Mouse (Mus musculus) small intestine, adult 2 months (tissue): Measurements from ENCODE around the gene Madcam1. TPM values are rescaled to one million over a fixed set of nuclear protein-coding genes. Genes with fewer than 3 reads are reported as not detected.

Experiments
- H3K27ac ChIP-seq: fragments of 200-500 bp; 2 replicates; pipeline ENCODE4 v1.5.1; 2012; ENCODE audit warnings: low read depth, low read length, control low read depth, inconsistent platforms; ENCODE audit not compliant: insufficient read depth
- H3K27me3 ChIP-seq: fragments of 200-500 bp; 2 replicates; pipeline ENCODE4 v1.6.1; 2012; ENCODE audit warnings: mild to moderate bottlenecking, moderate library complexity, low read length, inconsistent platforms; ENCODE audit not compliant: control insufficient read depth, insufficient read depth
- H3K36me3 ChIP-seq: fragments of 200-500 bp; 2 replicates; pipeline ENCODE4 v1.6.1; 2012; ENCODE audit warnings: mild to moderate bottlenecking, low read length, control low read depth, inconsistent platforms; ENCODE audit not compliant: control insufficient read depth, insufficient read depth
- H3K4me1 ChIP-seq: fragments of 200-500 bp; 2 replicates; pipeline ENCODE4 v1.6.1; 2012; ENCODE audit warnings: low read length, inconsistent platforms, mixed read lengths; ENCODE audit not compliant: control insufficient read depth, insufficient read depth, insufficient read length
- H3K4me3 ChIP-seq: fragments of 200-500 bp; 2 replicates; pipeline ENCODE4 v1.5.1; 2012; ENCODE audit warnings: low read depth, mild to moderate bottlenecking, control low read depth, inconsistent platforms, low read length, moderate library complexity
- CTCF ChIP-seq: fragments of 200-500 bp; IDR thresholded peaks from 2 replicates; pipeline ENCODE4 v1.5.1; 2012; ENCODE audit warnings: low read depth, mild to moderate bottlenecking, control low read depth, inconsistent platforms, low read length, moderate library complexity, mixed read lengths; ENCODE audit not compliant: insufficient replicate concordance, insufficient read length; ENCODE audit errors: extremely low read depth
- POLR2A ChIP-seq: fragments of 200-500 bp; IDR thresholded peaks from 2 replicates; pipeline ENCODE4 v1.6.1; 2012; ENCODE audit warnings: low read depth, mild to moderate bottlenecking, control low read depth, inconsistent platforms, low read length, moderate library complexity
- WGBS: fragments of 180-500 bp; shearing (Covaris S2); methylation state at CpG from one replicate; pipeline ENCODE4 v1.1.7; 2018; 5-methylcytosine and 5-hydroxymethylcytosine counted together
- polyA plus RNA-seq: library from polyadenylated mRNA; depleted of rRNA; stranded (reverse); fragments of >200 nt; gene quantifications from 2 replicates; pipeline ENCODE4 v1.2.3, GENCODE M21; 2012

The Madcam1 gene
- polyA plus RNA-seq, 1 experiment, result 20.7 TPM

DNA sequence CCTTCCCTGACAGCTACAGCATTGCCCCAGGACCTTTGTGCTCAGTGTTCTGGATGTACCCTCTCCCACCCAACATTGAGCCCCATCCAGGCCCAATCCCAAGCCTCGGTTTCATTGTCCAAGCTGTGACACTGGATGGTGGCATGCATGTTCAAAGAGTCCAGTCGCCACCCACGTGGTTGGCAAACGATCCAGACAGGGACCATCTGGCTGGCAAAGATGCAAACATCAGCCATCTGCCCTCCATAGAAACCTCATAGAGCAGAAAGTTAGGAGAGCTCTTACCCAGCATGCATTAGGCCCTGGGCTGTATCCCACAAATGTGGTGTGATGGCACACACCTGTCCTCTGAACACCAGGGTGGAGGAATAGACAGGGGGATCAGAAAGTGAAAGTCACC, 32.9 kb upstream of the Madcam1 start:
- no peak overlapping the region for H3K27ac ChIP-seq
- TF ChIP-seq POLR2A, result no peak
- TF ChIP-seq CTCF, result no peak
- H3K4me1 ChIP-seq, result no peaks in the 10 kb centered on the region
- no peaks in the 10 kb centered on the region for H3K36me3 ChIP-seq
- no peak overlapping the region for H3K4me3 ChIP-seq
- WGBS, result 71% methylated on average over 4 of the region's 4 CpGs
- no peaks in the 10 kb centered on the region for H3K27me3 ChIP-seq

DNA sequence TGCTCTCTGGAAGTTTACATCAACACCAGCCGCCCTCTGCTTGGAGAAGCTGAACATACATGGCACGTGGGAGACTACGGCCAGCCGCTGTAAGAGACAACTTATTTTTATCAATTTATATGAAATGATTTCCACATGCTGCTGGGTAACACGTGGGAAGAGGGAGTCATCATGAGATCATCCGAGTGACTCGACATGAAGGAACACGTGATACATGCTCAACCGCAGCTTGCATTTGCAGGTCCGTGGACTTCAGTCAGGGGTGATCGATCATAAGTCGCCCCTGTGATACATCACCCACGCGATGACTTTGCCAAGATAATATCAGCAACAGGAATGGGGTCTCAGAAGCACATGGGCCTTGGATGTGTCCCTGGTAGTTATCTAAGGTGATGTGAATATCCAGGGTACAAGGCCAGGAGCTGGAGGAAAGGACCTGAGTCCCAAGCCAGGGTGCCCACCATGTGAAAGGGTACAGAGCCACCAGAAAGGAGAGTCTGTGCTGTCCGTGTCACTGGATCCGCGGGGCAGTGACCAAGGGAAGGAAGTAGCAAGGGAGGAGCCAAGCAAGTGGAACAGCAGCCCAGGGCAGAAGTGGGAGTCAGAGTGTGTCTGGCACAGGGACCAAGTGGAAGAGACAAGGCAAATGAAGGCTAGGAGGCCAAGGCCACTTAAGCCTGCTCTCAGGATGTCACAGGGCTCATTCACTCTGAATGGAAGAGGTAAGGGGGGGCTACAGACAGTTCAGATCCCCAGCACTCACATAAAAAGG, 31.2 kb upstream of the Madcam1 start:
- no peak overlapping the region for H3K4me3 ChIP-seq
- no peaks in the 10 kb centered on the region for H3K4me1 ChIP-seq
- H3K27me3 ChIP-seq, result peaks cover 14% of the 10 kb centered on the region
- TF ChIP-seq POLR2A (no peak), CTCF (no peak)
- no peak overlapping the region for H3K27ac ChIP-seq
- H3K36me3 ChIP-seq, result no peaks in the 10 kb centered on the region
- 75% methylated on average over 17 of the region's 17 CpGs for WGBS

DNA sequence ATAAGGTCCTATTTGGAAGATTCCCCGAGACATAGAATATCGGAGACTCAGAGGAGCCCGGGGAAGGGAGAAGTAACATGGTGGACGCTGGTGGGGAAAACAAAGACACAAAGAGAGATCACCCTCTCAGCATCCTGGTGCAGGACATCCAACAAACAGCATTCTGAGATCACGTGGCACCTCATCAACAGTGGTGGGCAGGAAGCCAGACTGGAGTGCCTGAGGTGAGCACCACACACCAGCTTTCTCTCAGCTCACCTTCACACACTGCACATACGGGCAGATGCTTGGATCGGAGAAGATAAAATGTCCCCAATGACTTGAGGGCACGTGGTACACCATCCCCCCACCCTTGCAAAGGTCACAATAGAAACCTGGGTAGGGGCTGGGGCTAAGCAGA, 28.1 kb upstream of the Madcam1 start:
- H3K4me3 ChIP-seq, result no peak overlapping the region
- no peaks in the 10 kb centered on the region for H3K4me1 ChIP-seq

DNA sequence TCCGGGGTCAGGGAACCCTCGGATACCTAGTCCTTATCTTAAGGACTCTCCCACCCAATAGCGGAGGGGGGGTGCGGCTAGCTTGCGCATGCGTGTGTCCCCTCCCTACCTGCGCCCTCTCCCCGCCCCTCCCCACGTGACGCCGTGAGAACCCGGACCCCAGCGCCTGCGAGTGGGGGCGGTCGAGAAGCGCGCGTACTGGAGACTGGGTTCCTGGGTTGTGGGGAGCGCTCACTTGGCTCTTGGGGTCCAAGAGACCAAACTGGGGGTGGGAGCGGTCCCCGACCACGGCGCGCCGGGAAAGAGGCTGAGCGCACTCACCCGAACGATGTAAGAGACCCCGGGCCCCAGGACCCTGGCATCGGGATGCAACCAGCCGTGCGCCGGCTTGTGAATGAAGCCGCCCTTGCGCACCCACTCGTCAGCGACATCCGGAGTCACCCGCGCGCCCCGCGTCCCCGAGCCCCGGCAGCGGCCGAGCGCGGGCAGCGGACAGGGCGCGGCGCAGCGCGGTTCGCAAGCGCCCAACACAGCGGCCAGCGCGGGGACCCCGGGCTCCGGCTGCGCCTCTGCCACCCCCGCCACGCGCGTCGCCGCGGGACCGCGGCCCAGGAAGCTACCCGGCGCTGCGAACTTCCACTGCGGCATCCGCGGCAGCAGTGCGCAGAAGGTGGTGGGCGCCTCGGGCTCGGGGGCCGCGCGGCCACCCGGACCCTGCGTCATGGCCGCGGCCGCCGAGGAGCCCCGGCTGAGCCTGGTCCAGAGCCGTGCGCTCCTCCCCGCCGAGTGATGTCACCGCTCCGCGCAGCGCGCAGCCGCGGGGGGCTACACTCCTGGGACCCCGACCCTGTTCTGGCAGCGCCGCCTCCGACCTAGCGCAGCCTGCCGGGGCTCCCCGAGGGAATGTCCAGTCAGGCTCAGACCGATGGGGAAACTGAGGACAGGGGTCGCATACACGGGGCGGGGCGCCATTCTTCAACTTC, 26.9 kb upstream of the Madcam1 start, which contains the start of gene Shc2:
Gene Shc2, minus strand, starts transcription at position 791 of the 983 bp plus-strand sequence.
- 2% methylated on average over 116 of the region's 116 CpGs for WGBS
- Histone ChIP-seq H3K27me3 (peaks cover 30% of the 10 kb centered on the region), H3K4me1 (no peaks in the 10 kb centered on the region), H3K27ac (no peak within 1 kb of the TSS), H3K4me3 (peak within 1 kb of the TSS; percentile 55), H3K36me3 (no peaks in the 10 kb centered on the region)
- TF ChIP-seq POLR2A (no peak), CTCF (no peak)

More for the DNA sequence above, 28.1 kb upstream of the Madcam1 start:
- TF ChIP-seq POLR2A, result no peak
- no peak for TF ChIP-seq CTCF
- H3K27me3 ChIP-seq, result peaks cover 30% of the 10 kb centered on the region
- WGBS, result 79% methylated on average over 8 of the region's 8 CpGs
- H3K27ac ChIP-seq, result no peak overlapping the region
- no peaks in the 10 kb centered on the region for H3K36me3 ChIP-seq

DNA sequence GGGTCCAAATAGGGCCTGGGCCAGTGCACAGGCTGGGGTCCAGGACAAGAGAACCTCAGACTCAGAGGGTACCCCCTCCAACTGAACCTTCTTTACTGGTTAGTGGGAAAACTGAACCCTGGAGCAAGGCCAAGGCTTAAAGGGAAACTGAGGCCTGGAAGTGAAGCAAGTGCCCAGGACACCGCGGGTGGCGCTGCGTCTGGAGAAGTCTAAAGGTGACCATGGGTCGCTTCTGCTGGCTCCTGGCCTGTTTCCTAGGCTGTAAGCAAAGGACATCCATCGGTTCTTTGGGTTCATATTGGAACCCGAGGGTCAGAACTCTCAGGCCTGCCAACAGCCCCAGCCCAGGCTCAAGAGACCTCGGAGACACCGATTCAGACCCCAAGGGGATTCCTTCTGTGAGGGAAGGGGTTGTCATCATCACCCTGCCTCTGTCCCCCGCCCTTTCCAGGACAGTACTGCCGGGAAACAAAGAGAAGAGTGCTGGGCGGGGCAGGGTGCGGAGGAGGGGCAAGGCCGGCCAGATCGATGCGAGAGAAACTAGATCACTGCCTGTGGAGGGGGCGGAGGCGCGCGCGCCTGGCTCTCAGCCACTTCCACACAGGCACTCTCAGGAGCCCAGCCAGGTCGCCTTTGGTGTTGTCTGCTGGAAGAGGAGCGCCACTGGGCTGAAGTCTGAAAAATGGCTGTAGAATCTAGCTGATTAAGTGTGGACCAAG, 25.7 kb upstream of the Madcam1 start:
- Histone ChIP-seq H3K4me3 (peak overlapping the region; percentile 17; the same call in 1 of the 2 replicates), H3K27me3 (peaks cover 30% of the 10 kb centered on the region), H3K27ac (no peak overlapping the region), H3K4me1 (no peaks in the 10 kb centered on the region), H3K36me3 (no peaks in the 10 kb centered on the region)
- WGBS, result 8% methylated on average over 23 of the region's 23 CpGs
- no peak; the same call in 1 of the 2 replicates for TF ChIP-seq POLR2A
- TF ChIP-seq CTCF, result no peak

DNA sequence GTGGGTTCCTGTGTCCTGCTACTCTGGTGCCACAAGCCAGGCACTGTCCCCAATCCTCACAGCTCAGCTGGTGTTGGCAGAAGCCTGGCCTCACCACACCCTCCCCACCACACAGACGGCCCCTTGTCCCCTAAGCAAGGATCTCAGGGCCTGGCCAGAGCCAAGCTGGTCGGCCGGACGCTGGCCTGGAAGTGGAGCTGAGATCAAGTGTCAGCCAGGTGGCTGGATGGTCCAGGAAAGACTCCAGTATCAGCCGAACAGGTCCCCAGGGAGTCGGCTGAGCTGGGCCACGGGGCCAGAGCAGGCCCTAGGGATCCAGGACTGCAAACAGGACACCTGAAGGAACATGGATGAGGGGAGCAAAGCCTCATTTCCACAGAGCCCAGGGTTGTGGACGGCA, 18.6 kb upstream of the Madcam1 start, which contains the start of gene Odf3l2:
Gene Odf3l2, minus strand, starts transcription at position 28 of the 400 bp plus-strand sequence.
- Histone ChIP-seq H3K36me3 (no peaks in the 10 kb centered on the region), H3K4me3 (no peak within 1 kb of the TSS), H3K4me1 (no peaks in the 10 kb centered on the region), H3K27me3 (no peaks in the 10 kb centered on the region), H3K27ac (no peak within 1 kb of the TSS)
- TF ChIP-seq POLR2A (no peak), CTCF (no peak)
- 70% methylated on average over 8 of the region's 8 CpGs for WGBS
